Mouse (Mus musculus): ENCODE measurements around the gene Fam53b. TPM values are rescaled to one million over a fixed set of nuclear protein-coding genes. Genes with fewer than 3 reads are reported as not detected.

The Fam53b gene
- polyA plus RNA-seq, 1 experiment from 2014 or later = 11.9 TPM

DNA sequence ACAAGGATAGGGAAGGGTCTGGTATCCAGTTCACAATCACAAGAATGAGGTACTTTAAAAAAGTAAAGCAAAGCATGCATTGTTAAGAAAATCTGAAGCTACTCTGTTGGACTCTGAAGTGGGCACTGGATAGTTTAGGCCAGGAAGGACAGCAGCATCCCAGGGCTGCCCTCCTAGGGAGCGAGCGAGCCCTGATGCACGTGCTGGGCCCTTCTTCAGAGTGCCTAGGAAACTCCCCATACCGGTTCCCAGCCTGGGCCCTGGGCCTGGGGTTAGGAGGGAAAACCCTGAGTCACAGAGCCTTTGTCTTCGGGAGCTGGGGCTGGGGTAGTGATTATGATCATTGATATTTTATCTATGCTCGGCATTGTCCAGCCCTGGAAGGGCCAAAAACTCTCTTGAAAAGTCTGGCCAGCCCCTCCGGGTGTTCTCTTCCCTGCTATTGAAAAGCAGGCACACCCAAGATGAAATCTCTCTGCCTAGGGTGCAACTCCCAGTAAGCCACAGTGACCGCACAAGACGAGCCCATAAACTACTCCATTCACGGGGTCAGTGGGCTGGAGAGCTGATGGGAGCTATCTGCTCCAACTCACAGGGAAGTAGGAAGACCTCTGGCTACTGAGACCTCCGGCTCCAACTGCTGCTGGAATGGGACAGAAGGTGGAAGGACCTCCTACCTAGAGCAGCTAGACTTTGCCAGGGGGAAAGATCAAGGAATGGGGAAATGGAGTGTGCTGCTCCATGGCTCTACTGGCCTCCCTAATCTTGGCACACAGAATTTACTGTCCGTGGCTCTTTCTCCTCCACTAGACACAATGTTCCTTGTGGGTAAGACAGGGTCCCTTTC lies 45.0 kb downstream of the Fam53b start:
- Histone ChIP-seq H3K9ac (ENCODE audit: low read depth, low read length) (no peak overlapping the region), H3K36me3 (ENCODE audit: control insufficient read depth, insufficient read depth, low read length) (0 out of 2 replicates have a peak, but pooled peaks cover 2% of the 10 kb centered on the region), H3K4me2 (no peak overlapping the region), H3K27me3 (ENCODE audit: control insufficient read depth, insufficient read depth, low read length) (0 out of 2 replicates have a peak, but pooled peaks cover 2% of the 10 kb centered on the region), H3K9me3 (replicated peaks; ENCODE audit: control insufficient read depth, low read length) (no peaks in the 10 kb centered on the region), H3K4me3 (ENCODE audit: low read depth, low read length) (no peak overlapping the region), H3K27ac (ENCODE audit: low read depth, low read length) (no peak overlapping the region), H3K4me1 (ENCODE audit: control insufficient read depth, insufficient read depth, low read length) (peaks cover 22% of the 10 kb centered on the region)
- ATAC-seq (replicated peaks; ENCODE audit: insufficient number of reproducible peaks, low FRiP score, low TSS enrichment) = no peak
- WGBS (ENCODE audit: insufficient replicate concordance) = 70% methylated on average over 12 of the region's 12 CpGs

DNA sequence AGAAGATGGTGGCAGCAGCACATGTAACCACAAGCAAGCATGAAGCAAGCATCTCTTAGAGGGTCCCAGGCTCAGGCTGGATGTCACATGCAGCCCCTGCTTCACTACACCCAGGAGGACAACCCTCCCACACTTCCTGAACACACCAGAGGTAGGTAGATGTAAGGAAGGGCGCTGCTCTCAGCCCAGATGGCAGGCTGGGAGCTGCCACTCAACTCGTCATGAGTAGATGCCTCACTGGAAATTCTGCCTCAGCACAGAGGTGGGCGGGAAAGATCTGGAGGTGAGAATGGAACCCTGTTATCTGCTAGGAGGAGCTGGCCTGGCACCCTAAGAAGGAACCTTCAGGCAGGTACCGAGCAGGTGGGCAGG lies 45.7 kb downstream of the Fam53b start:
- Histone ChIP-seq H3K9ac (ENCODE audit: low read depth, low read length) (no peak overlapping the region), H3K9me3 (replicated peaks; ENCODE audit: control insufficient read depth, low read length) (no peaks in the 10 kb centered on the region), H3K4me2 (no peak overlapping the region), H3K4me3 (ENCODE audit: low read depth, low read length) (no peak overlapping the region), H3K4me1 (ENCODE audit: control insufficient read depth, insufficient read depth, low read length) (peaks cover 22% of the 10 kb centered on the region), H3K27ac (ENCODE audit: low read depth, low read length) (no peak overlapping the region), H3K27me3 (ENCODE audit: control insufficient read depth, insufficient read depth, low read length) (0 out of 2 replicates have a peak, but pooled peaks cover 2% of the 10 kb centered on the region), H3K36me3 (ENCODE audit: control insufficient read depth, insufficient read depth, low read length) (peaks cover 2% of the 10 kb centered on the region; the same call in 1 of the 2 replicates)
- WGBS (ENCODE audit: insufficient replicate concordance) = 74% methylated on average over 4 of the region's 4 CpGs
- ATAC-seq (replicated peaks; ENCODE audit: insufficient number of reproducible peaks, low FRiP score, low TSS enrichment) = no peak

DNA sequence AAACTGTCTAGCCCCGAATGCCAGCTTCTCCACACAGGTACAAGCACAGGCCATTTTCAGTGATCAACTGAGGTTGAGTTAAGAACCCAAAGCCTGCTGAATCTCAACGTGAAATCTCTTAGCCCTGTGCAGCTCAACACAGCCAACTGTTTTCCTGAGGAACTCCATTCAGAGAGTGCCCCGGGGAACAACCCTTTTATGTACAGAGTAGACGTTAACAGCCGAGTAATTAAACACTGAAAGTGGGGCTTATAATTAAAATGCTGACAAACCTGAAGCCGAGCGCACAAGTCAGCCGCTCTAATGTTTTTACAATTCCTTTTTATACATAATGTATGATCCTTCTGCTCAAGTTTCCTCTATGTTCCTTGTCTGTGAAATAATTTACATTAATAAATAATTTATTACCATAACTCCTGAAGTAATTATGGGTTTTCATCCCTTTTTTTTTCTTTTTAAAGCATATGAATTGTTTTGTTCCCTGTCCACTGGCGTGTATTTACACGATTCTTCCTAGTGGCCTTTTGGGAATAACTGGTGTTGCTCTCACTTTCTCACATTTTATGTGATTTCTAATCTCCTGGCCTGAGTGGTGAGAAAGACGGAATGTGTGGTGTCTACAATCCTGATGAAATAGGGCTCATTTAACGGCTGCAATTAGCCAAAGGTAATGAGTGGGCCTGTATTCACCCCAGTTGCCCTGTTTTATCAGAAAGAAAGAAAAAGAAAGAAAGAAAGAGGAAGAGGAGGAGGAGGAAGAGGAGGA lies 46.3 kb downstream of the Fam53b start:
- no peak overlapping the region for H3K4me2 ChIP-seq
- no peak for ATAC-seq (replicated peaks; ENCODE audit: insufficient number of reproducible peaks, low FRiP score, low TSS enrichment)
- no peaks in the 10 kb centered on the region for H3K9me3 ChIP-seq (replicated peaks; ENCODE audit: control insufficient read depth, low read length)
- H3K36me3 ChIP-seq (ENCODE audit: control insufficient read depth, insufficient read depth, low read length) = peaks cover 2% of the 10 kb centered on the region; the same call in 1 of the 2 replicates
- WGBS (ENCODE audit: insufficient replicate concordance) = 81% methylated on average over 12 of the region's 12 CpGs
- H3K9ac ChIP-seq (ENCODE audit: low read depth, low read length) = no peak overlapping the region
- H3K27ac ChIP-seq (ENCODE audit: low read depth, low read length) = no peak overlapping the region
- no peak overlapping the region for H3K4me3 ChIP-seq (ENCODE audit: low read depth, low read length)
- H3K27me3 ChIP-seq (ENCODE audit: control insufficient read depth, insufficient read depth, low read length) = 0 out of 2 replicates have a peak, but pooled peaks cover 2% of the 10 kb centered on the region
- peaks cover 22% of the 10 kb centered on the region for H3K4me1 ChIP-seq (ENCODE audit: control insufficient read depth, insufficient read depth, low read length)

DNA sequence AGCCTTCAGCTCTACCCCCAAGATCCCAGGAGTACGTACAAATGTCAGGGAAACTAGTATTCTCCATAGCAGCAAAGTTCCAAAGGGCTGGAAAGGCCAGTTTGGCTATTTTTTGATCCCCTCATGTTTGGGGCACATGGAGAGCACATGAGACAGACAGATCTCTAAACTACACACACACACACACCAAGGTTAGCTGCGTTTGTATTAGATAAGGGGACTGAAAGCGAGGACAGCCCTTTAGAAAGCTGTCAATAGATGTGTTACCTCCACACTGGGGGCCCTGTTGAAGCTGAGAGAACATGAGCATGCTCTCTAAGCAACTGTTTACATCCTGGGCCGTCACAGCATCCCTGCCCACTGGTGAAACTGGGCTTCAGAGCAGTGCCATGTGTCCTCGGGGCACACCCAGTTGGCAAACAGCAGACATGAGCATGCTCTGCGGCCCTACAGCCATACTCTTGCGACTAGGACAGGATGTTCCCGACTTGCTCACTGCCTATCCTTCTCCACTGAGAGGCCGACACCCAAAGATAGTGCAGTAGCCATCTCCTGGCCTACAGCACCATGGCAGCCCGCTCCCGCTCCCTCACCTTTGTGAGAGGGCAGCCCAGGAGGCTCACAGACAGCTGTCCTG lies 47.3 kb downstream of the Fam53b start:
- Histone ChIP-seq H3K36me3 (ENCODE audit: control insufficient read depth, insufficient read depth, low read length) (peaks cover 2% of the 10 kb centered on the region; the same call in 1 of the 2 replicates), H3K4me3 (ENCODE audit: low read depth, low read length) (no peak overlapping the region), H3K4me1 (ENCODE audit: control insufficient read depth, insufficient read depth, low read length) (peaks cover 20% of the 10 kb centered on the region), H3K9ac (ENCODE audit: low read depth, low read length) (no peak overlapping the region), H3K27ac (ENCODE audit: low read depth, low read length) (peak overlapping the region; percentile 65), H3K4me2 (no peak overlapping the region), H3K27me3 (ENCODE audit: control insufficient read depth, insufficient read depth, low read length) (0 out of 2 replicates have a peak, but pooled peaks cover 2% of the 10 kb centered on the region), H3K9me3 (replicated peaks; ENCODE audit: control insufficient read depth, low read length) (no peaks in the 10 kb centered on the region)
- 59% methylated on average over 11 of the region's 11 CpGs for WGBS (ENCODE audit: insufficient replicate concordance)
- no peak for ATAC-seq (replicated peaks; ENCODE audit: insufficient number of reproducible peaks, low FRiP score, low TSS enrichment)

DNA sequence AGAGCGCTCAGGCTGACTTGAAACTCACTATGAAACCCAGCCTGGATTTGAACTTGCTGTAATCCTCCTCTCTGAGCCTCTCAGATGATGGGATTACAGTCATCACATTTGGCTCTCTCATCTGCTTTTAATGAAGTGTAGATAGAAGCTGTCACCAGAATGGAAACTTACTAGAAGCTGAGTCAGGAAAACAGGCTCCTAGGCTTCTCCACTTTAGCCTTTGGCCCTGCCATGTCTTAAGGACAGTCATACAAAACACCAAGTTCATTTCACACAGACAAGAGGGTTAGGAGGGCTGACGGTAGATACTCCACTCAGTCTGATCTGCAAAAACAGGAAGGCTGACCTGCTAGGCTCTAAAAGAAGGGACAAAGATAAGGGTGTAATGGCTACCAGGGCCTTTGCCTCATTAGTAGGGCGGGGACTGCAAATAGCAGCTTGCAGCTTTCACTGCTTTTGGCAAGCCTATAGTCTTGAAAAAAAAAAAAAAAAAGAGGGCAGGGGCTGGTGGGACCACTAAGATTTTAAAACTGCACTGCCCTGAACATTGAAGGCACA lies 48.0 kb downstream of the Fam53b start:
- Histone ChIP-seq H3K9me3 (replicated peaks; ENCODE audit: control insufficient read depth, low read length) (no peaks in the 10 kb centered on the region), H3K9ac (ENCODE audit: low read depth, low read length) (no peak overlapping the region), H3K27me3 (ENCODE audit: control insufficient read depth, insufficient read depth, low read length) (0 out of 2 replicates have a peak, but pooled peaks cover 2% of the 10 kb centered on the region), H3K4me1 (ENCODE audit: control insufficient read depth, insufficient read depth, low read length) (peaks cover 20% of the 10 kb centered on the region), H3K4me2 (no peak overlapping the region), H3K27ac (ENCODE audit: low read depth, low read length) (peak overlapping the region; percentile 65), H3K4me3 (ENCODE audit: low read depth, low read length) (no peak overlapping the region), H3K36me3 (ENCODE audit: control insufficient read depth, insufficient read depth, low read length) (peaks cover 2% of the 10 kb centered on the region; the same call in 1 of the 2 replicates)
- 57% methylated on average over 3 of the region's 3 CpGs for WGBS (ENCODE audit: insufficient replicate concordance)
- no peak for ATAC-seq (replicated peaks; ENCODE audit: insufficient number of reproducible peaks, low FRiP score, low TSS enrichment)

DNA sequence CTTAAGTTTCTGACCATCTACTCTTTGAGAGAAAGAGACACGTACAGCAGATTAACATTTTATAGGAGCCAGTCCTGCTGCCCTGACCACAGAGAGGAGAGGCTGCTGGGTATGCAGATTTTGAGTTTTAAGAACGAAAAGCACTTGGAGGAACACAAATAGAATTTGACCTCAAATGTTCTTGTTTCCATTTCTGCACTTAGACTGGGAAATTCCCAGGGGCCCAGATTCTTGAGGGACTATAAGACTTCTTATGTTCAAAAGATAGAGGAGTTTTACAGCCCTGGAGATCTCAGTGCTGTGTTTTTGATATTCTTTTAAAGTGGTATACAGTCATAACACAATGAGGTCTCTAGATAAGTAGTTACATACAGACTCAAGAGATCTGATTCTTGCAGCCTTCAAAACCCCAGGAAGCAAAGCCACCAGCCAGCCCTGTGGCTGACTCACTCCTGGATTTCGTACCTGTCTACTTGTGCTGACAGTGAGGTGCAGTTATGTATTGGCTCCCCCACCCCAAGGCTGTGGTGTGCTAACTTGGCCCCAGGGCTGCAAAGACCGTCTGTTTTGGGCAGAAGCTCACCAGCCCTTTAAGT lies 48.7 kb downstream of the Fam53b start:
- no peaks in the 10 kb centered on the region for H3K9me3 ChIP-seq (replicated peaks; ENCODE audit: control insufficient read depth, low read length)

DNA sequence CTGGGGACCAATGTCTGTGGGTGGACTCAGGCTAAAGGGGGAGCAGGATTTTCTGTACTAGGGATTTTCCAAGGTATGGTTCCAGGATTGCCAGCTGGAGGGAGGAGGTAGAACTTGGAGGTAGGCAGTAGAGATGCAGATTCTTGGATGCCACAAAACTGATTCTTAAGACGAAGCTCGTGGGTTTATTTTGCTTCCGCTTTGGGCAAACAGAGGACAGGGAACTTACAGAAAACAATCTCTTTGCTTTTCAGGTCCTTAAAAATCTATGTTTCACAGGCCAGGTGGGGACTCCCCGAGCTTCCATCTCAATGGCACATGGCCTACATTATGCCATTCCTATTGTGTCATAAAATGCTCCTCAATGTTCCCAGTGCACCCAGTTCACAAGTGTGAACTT lies 49.4 kb downstream of the Fam53b start:
- peaks cover 20% of the 10 kb centered on the region for H3K4me1 ChIP-seq (ENCODE audit: control insufficient read depth, insufficient read depth, low read length)
- H3K27me3 ChIP-seq (ENCODE audit: control insufficient read depth, insufficient read depth, low read length) = no peaks in the 10 kb centered on the region
- peaks cover 3% of the 10 kb centered on the region; the same call in 1 of the 2 replicates for H3K36me3 ChIP-seq (ENCODE audit: control insufficient read depth, insufficient read depth, low read length)
- no peak for ATAC-seq (replicated peaks; ENCODE audit: insufficient number of reproducible peaks, low FRiP score, low TSS enrichment)
- H3K9me3 ChIP-seq (replicated peaks; ENCODE audit: control insufficient read depth, low read length) = no peaks in the 10 kb centered on the region
- WGBS (ENCODE audit: insufficient replicate concordance) = 87% methylated on average over 4 of the region's 4 CpGs
- no peak overlapping the region for H3K4me3 ChIP-seq (ENCODE audit: low read depth, low read length)
- H3K4me2 ChIP-seq = no peak overlapping the region
- no peak overlapping the region for H3K9ac ChIP-seq (ENCODE audit: low read depth, low read length)
- no peak overlapping the region for H3K27ac ChIP-seq (ENCODE audit: low read depth, low read length)

More for the DNA sequence above, 48.7 kb downstream of the Fam53b start:
- H3K27me3 ChIP-seq (ENCODE audit: control insufficient read depth, insufficient read depth, low read length) = no peaks in the 10 kb centered on the region
- H3K4me3 ChIP-seq (ENCODE audit: low read depth, low read length) = no peak overlapping the region
- H3K9ac ChIP-seq (ENCODE audit: low read depth, low read length) = no peak overlapping the region
- no peak for ATAC-seq (replicated peaks; ENCODE audit: insufficient number of reproducible peaks, low FRiP score, low TSS enrichment)
- H3K27ac ChIP-seq (ENCODE audit: low read depth, low read length) = no peak overlapping the region
- no peak overlapping the region for H3K4me2 ChIP-seq
- H3K4me1 ChIP-seq (ENCODE audit: control insufficient read depth, insufficient read depth, low read length) = peaks cover 20% of the 10 kb centered on the region
- 68% methylated on average over 4 of the region's 4 CpGs for WGBS (ENCODE audit: insufficient replicate concordance)
- no peaks in the 10 kb centered on the region; the same call in 1 of the 2 replicates for H3K36me3 ChIP-seq (ENCODE audit: control insufficient read depth, insufficient read depth, low read length)

DNA sequence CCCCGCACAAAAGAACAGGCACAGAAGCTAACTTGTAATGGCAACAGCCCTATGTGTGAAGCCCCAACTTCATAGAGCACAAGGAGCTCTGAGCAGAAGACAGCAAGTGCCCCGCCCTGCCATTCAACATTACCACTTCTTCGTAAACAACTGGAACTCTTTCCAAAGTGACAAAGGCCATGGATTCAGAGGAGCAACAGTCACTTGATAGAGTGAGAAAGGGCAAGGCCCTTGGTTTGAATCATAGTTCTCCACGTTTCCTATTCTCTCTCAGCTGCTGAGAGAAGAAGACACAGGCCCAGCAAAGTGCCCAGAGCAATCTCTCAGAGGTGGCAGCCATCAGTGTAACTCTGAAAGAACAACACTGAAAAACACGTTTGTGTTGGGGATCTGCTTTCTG lies 49.8 kb downstream of the Fam53b start:
- H3K27me3 ChIP-seq (ENCODE audit: control insufficient read depth, insufficient read depth, low read length) = no peaks in the 10 kb centered on the region
- H3K4me2 ChIP-seq = no peak overlapping the region
- no peak overlapping the region for H3K4me3 ChIP-seq (ENCODE audit: low read depth, low read length)
- H3K4me1 ChIP-seq (ENCODE audit: control insufficient read depth, insufficient read depth, low read length) = peaks cover 20% of the 10 kb centered on the region
- 82% methylated on average over 5 of the region's 5 CpGs for WGBS (ENCODE audit: insufficient replicate concordance)
- H3K36me3 ChIP-seq (ENCODE audit: control insufficient read depth, insufficient read depth, low read length) = peaks cover 7% of the 10 kb centered on the region; the same call in 1 of the 2 replicates
- ATAC-seq (replicated peaks; ENCODE audit: insufficient number of reproducible peaks, low FRiP score, low TSS enrichment) = no peak
- H3K9ac ChIP-seq (ENCODE audit: low read depth, low read length) = no peak overlapping the region
- H3K9me3 ChIP-seq (replicated peaks; ENCODE audit: control insufficient read depth, low read length) = no peaks in the 10 kb centered on the region
- H3K27ac ChIP-seq (ENCODE audit: low read depth, low read length) = no peak overlapping the region
